Mouse (Mus musculus): ENCODE measurements around the gene Cebpb.
"Not testable (repeated sequence)": the region's sequence is repeated elsewhere in the genome, so short reads cannot be mapped to it uniquely, and the experiment has no call there.

Cebpb gene

DNA sequence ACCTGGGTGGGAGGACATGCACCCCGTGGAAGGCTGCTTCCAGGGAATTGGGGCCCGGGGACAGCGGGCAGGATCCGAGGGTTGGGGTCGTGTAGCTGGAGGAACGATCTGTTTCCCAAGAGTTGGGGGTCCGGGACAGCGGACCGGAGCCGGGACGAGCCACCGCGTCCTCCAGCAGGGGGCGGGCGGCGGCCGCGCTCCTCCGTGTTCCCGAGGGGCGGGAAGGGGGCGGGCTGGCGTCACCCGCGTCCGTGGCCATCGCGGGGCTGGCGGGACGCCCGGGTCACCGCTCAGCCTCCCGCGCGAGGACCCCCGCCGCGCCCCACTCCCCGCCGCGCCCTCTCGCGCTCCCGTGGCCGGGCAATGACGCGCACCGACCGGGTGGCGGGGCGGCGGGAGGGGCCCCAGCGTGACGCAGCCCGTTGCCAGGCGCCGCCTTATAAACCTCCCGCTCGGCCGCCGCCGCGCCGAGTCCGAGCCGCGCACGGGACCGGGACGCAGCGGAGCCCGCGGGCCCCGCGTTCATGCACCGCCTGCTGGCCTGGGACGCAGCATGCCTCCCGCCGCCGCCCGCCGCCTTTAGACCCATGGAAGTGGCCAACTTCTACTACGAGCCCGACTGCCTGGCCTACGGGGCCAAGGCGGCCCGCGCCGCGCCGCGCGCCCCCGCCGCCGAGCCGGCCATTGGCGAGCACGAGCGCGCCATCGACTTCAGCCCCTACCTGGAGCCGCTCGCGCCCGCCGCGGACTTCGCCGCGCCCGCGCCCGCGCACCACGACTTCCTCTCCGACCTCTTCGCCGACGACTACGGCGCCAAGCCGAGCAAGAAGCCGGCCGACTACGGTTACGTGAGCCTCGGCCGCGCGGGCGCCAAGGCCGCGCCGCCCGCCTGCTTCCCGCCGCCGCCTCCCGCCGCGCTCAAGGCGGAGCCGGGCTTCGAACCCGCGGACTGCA lies at the start of gene Cebpb:
Gene Cebpb (plus strand): TSS at position 418 of the 954 bp plus-strand sequence.
- peak; percentile 72 for DNase-seq (ENCODE audit: low spot score)

DNA sequence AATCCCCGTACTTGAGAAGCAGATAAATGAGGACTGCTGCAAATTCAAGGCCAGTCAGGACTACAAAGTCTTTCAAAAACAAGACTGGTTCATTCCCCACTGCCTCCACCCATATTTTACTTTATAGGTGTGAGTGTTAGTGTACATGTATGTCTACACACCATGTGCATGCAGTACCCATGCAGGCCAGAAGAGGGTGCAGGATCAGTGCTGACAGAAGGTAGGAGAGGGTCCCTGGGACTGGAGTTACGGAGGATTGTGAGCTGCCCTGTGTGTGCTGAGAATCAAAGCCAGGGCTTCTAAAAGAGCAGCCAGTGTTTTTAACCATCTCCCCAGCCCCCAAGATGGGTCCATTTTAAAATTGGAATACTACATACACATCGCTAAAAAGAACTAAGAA lies 48.4 kb upstream of the Cebpb start:
- DNase-seq (ENCODE audit: low spot score): peak; percentile 49

DNA sequence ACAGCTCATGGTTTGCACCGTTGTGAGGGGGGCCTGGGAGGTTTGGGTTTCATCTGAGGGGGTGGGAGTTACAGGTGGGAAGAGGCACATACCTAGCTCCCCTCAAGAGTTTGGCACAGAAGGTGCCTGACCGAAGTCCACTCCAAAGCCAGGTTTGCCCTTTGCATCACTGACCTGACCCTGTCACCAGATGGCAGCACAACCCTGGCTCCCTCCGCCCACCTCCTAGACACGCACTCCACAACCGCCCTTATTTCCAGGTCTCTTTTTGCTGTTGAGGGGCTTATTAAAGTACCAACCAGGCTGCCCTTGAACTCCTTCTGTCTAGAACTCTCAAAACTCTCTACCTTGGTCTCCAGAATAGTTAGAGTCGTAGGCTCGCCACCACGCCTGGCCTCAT lies 47.4 kb upstream of the Cebpb start:
- peak; percentile 46 for DNase-seq (ENCODE audit: low spot score)

DNA sequence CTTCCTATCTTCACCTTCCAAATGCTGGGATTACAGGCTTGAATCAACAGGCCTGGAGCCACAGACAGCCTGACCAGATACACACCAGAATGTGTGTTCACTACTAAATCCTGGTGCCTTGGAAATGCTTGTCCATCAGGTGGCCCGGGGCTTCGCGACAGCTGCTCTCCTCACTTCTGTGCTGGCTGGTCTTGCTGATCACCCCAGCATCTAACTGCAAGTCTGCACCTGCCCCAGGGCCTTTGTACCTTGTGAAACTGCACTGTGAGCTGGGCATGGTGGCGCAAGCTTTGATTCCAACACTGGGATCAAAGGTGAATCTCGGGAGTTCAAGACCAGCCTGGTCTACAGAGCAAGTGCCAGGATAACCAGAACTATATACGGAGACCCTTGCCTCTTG lies 46.6 kb upstream of the Cebpb start:
- no peak for DNase-seq (ENCODE audit: low spot score)

DNA sequence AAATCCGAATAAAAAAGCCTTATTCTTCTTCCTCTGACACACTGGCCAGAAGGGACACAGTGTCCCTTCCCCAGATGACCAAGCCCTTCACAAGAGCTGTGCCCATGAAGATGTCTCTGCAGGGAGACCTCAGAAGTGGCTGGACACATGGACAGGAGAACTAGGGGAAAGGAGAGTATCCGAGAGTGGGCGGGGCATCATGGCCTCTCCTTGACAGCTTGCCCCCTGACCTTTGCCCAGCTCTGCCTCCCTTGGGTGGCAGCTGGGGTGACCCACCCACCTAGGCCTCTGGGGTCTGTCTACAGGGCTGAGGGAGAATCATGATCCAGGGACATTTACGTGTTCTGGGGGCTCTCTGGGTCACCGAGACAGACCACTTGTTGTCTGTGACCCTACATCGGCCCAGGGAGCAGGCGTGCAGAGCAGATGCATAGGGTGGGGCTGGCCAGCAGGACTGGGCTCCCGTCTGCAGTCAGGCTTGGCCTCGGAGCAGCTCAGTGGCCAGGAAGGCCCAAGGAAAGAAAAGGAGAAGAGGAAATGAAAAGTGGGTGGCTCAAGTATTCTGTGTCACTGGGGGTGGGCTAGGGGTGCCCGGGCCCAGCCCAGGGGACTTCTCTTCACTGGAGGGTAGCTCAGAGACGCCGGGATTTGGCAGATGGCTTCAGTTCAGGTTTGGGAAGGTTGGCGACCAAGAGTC lies 45.2 kb upstream of the Cebpb start:
- not testable (repeated sequence) for DNase-seq (ENCODE audit: low spot score)

DNA sequence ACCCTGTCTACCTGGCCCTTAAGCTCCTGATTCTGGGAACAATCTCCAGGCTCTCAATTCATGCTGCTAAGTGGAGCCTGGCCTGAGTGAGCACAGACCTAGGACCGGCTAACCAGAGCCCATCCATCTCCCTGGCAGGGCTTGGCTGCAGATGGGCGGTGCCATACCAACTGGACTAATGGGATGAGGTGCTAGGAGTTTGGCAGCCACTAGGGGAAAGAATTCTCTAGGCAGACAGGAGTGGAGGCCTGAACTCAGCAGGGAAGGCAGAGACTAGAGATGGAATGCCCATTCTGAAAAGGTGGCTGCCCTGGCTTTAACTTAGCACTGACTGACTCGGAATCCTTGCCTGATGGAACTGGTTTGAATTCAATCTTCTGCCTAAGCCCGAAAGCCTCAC lies 42.3 kb upstream of the Cebpb start:
- DNase-seq (ENCODE audit: low spot score): no peak

DNA sequence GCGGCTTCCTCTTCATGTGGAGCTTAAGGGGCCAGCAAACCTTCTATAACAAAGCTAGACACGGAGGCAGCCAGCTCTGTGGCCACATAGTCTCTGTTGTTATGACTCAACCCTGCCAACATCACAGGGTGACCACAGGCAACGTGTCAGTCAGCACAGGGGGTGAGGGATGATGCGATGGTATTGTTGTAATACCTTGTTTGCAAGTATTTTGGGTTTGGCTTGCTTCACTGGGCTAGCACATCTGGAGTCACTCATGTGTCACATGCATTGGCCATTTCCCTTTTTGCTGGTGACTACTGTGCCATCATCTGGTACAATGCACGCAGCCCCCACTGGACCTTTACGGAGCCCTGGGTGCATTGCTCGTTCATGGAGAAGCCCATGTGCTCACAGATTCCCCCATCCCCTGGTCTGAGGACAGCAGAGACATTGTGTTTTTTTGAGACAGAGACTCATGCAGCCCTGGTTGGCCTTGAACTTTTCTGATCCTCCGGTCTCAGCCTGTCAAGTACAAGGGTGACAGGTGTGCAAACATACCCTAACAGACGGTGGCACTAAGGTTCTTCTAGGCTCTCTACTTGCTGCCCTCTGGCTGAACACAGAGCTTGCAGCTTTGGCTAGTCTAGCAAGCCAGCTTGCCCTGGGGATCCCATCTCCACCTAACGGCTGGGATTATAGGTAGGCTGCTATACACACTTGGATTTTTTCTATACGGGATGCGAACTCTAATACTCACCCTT lies 39.3 kb upstream of the Cebpb start:
- DNase-seq (ENCODE audit: low spot score): no peak

DNA sequence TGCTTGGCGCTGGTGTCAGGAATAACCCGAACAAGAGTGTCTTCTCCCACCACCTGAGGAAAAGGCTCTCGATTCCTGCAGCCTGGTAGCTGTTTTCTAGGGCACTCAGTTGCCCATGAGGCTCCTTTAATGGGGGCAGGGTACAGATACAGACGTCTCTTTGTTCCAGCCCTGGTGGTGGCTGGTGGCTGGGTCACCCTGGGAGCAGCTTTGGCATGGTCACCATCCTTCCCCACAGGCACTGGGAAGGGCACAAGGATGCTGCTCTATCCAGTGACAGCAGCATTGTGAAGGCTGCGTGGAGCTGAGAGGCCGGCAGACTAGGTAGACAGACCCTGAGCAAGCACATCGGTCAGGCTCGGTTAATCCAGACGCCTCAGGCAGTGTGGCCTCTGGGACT lies 37.1 kb upstream of the Cebpb start:
- no peak for DNase-seq (ENCODE audit: low spot score)

DNA sequence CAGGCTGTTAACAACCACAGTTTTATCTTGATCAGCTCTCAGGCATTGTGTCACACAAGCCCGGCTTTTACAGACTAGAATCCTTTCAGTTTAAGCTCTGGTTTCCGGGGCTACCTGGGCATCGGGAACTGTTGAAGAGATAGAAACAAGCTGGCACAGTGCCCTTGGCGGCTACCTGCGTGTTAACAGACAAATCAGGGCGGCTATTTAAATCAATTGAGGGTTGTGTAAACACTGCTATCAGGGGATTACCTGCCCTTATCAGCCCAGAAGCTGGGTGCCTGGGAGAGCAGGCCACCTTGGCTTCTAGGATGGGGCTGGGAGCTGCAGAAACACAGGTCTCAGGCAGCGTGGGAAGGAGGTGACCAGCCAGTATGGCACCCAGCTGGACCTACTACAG lies 36.0 kb upstream of the Cebpb start:
- no peak for DNase-seq (ENCODE audit: low spot score)

DNA sequence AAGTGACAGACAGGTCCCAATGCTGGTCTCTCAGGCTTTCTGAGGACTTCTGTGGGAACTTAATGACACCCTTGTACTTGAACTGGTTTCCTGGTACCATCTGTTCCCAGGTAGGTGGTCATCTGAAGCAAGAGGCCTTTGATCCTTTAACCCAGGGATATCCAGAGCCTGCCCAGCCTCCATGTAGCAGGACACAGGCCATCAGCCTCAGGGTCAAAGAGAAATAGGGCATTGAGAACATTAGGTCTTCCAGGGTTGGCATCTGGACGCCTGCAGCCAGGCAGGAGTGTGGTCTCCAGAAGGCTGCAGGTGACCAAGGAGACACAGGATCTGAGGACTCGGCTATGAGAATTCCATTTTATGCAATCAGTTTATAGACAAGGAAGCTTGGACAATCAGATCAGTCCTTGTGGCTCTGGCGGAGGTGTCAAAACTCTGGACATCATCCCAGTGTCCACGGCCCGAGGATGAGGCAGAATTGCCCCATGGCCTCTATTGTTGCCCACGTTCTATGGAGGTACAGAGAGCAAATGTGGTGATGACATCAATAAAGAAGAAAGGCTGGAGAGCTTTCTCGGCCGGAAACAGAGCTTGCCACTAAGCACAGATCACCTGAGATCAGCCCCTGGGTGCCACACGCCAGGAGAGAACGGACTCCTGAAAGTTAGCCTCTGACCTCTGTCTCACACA lies 33.7 kb upstream of the Cebpb start:
- DNase-seq (ENCODE audit: low spot score): no peak

DNA sequence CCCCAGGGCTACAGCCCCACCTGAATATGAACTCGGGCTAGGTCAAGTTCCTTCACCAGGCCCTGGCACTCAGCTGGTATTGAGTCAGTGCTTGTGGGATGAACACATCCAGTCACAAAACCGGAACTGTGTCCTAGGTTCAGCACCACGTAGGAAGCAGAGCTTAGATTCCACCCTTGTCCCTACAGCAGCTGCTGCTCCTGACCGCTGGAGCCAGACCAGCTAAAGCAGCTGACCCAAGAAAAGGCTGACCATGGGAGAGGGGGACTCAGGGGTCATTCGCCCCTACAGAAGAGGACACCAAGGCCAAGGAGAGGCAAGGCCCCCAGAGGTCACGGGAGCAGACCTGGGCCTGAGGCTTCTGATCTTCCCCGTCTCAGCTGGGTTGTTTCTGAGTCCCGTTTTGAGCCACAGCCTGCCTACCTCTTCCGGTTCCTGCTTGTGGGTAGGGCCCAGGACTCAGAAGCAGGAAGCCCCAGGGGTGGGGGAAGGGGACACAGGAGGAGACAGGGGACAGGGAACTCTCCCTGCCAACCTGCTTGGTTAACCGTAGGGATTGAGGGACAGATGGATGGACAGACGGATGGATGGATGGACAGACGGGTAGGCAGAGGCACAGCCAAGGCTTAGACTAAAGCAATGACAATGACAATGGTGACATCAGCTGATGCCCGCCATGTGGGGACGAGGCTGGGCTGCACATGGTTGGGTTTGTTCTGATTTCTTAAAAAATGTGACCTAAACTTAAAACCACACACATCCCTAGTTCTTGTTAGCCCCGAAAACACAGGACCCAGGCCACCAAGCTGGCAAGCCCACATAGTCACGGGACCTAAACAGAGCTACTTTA lies 31.9 kb upstream of the Cebpb start:
- DNase-seq (ENCODE audit: low spot score): peak; percentile 58

DNA sequence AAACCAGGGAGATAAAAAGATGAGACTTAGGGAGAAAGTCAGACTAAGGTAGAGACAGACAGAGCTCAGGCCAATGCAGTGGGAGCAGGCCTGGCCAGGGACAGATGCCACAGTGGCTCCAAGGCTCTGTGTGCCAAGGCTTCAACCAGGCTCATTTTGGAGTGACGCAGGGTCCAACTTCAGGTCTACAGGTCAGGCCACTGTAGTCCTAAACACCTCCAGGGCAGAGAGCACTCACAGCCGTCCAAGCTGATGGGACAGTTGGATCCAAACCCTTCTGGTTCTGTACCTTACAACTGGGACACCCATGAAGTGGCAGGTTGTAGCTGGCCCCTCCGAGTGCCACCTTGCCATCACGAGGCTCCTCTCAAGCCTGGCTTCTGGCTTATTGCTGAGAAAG lies 30.7 kb upstream of the Cebpb start:
- DNase-seq (ENCODE audit: low spot score): no peak

DNA sequence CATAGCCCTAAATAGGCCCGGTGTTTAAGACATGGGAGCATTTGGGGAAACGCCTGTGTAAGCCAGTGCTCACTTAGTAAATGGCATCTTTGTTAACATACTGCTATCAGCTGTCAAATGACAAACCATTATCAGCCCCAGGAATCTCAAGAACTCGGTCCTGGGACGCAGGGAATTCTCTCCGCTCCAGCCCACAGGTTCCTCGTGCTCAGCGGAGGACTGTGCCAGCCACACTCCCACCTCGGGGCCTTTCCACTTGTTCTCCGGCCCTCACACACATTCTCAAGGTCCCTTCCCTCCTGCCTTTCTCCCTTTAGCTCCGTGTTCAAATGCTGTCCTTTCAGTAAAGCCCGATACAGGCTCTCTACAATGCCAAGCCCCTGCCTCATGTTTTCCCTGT lies 30.0 kb upstream of the Cebpb start:
- DNase-seq (ENCODE audit: low spot score): no peak

DNA sequence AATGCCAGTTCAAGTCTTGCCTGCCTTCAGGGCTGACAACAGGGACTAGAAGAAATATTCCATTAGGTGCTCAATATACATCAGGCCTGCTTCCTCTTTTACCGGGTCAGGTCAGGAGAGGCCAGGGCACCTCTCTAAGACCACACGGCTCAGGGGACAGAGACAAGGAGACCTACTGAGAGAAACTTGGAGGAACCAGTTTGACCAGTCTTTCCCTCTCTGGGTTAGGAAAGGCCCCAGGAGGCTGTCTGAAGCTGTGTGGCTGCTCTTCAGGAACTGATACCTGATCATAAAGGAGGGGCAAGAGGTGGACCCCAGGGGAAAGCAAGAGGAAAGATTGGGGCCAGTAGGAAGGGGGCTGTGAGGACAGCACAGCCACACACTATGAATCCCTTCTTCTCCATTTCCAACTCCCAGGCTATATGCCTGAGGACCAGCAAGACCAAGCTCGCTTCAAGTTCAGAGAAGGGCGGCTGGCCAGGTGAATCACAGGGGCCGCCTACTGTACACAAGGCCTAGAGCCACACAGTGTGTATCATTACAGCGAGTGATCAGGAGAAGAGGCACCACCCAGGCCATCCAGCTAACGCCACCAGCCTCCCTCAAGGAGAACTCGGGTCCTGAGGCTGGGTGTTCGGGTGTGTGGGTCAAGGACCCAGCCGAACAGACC lies 29.4 kb upstream of the Cebpb start:
- no peak for DNase-seq (ENCODE audit: low spot score)

DNA sequence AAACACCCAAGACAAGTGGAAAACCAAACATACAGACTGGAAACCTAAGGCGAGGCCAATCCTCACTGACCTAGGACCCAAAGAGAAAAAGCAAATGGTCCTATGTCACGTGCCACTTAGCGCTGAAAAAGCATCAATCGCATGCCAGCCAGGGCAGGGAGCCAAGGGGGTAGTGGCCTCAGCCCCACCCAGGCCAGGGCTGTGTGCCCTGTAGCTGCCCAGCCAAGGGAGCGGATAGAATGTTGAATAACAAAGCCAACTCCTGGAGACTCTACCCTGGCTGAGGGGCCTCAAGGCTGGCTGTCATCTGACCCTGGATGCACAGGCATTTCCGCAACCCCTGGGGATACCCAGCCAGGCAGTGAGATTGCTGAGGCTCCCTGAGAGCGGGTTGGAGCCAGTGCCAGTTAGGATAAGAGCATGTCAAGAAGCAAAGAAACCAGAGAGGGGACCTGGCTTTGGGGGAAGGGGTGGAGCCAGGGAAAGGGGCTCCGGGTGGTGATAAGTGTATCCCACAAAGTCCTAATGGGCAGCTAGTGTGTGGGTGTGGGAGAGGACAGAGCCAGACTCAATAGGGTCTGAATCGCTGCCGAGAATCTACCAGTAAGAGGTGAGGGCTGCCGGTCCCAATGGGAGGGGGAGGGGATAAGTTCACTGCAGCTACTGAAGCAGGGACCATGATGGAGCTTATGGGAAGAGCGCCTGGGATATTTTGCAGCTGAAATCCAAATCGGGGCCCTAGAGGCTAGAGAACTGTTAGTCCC lies 28.7 kb upstream of the Cebpb start:
- DNase-seq (ENCODE audit: low spot score): peak; percentile 39

DNA sequence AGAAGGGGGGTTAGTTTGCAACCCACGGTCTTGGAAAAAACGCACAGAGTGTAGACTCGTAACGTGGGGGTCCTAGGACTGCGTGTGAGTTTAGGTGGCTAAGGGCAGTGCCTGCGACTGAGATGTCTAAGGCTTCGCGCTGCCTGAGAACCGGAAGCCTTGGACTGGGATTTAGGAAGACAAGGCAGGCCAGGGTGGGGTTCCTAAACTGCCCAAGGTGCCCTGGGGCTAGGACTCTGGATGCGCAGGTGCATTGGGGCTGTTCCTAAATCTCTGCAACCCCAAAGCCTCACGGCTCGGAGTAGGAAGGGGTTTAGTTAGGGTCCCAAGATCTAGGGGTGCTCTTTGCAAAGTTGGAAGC lies 28.1 kb upstream of the Cebpb start:
- DNase-seq (ENCODE audit: low spot score): no peak

DNA sequence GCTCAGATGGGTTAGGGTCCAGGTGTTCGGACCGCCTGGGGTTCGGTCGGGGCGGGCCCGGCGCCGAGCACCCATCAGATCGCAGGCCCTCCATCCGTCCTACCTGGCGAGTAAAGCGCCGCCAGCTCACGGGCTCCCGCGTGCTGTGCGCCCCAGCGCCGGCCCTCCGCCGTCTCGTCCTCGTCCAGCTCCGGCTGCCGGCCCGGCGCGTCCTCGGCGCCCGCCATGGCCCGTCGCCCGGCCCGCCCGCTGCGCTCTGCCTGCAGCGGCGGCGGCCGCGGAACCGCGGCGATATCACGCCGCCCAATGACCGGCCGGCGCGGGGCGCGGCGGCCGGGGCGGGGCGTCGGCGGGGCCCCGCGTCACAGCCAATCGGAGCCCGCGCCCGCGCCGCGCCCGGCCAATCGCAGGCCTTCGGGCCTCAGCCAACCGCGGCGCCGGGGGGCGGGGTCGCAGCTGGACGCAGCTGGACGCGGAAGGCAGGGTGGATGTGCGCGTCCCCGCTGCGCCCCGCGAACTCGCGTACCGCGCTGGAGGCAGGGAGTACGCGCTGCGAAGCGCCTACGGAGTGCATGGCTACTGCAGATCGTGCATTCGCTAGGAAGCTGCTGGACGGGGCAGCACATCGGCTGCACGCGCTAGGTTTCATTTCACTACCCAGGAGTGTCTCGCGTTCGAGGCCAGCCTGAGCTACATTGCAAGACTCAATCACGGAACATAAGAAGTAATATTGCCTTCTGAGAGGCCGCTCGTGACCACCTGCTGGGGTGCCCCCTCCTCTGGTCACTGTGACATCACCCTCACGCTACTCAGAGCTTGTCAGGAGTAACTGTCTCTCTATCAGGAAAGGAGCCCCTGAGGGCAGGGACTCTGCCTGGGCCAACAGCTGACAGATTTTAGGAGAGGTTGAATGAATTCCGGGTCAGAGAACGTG lies 27.2 kb upstream of the Cebpb start, which contains the start of gene Gm20431:
Gene Gm20431 (minus strand): TSS at position 227 of the 934 bp plus-strand sequence.
- DNase-seq (ENCODE audit: low spot score): peak; percentile 90

DNA sequence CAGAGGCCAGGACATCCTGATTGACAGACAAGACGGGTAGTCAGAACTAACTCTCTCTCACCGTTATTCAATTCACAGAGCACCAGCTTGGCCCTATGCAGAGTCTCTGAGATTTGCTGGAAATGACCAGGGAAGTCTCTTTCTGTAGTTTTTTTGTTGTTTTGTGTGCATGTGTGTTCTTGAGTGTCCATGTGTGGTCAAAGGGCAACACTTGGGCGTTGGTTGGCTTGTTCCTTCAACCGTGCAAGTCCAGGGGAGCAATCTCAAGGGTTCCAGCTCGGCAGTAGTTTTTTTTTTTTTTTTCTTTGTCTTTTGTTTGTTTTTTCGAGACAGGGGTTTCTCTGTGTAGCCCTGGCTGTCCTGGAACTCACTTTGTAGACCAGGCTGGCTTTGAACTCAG lies 26.0 kb upstream of the Cebpb start:
- DNase-seq (ENCODE audit: low spot score): no peak
